Mouse (Mus musculus): ENCODE measurements around the gene Dnah2.

Dnah2 gene

GRCm38 (mm10) chr11:69420554-69421000 is 128.3 kb downstream of the Dnah2 start:
- in situ Hi-C loops (cut with MboI, MseI): loop anchor here (25.0 kb wide), 2 partner anchors 958 to 1242 kb away; partner anchors contain the start of genes Eno3, Pfn1 and Spag7

GRCm38 (mm10) chr11:69419813-69420553 is 128.9 kb downstream of the Dnah2 start:
- in situ Hi-C loops (cut with MboI, MseI): loop anchor here (25.0 kb wide), 2 partner anchors 958 to 1242 kb away; partner anchors contain the start of genes Eno3, Pfn1 and Spag7

- in situ Hi-C loops (cut with MboI, MseI): loop anchor here (25.0 kb wide), 2 partner anchors 957 to 1243 kb away; partner anchors contain the start of genes Eno3, Pfn1 and Spag7
These were observed 129.5 kb downstream of the Dnah2 start for GRCm38 (mm10) chr11:69419443-69419812.

GRCm38 (mm10) chr11:69418481-69419442 is 130.1 kb downstream of the Dnah2 start:
- in situ Hi-C loops (cut with MboI, MseI): loop anchor here (25.0 kb wide), 2 partner anchors 956 to 1244 kb away; partner anchors contain the start of genes Eno3, Pfn1 and Spag7

GRCm38 (mm10) chr11:69417449-69418384 is 131.2 kb downstream of the Dnah2 start:
- in situ Hi-C loops (cut with MboI, MseI): loop anchor here (25.0 kb wide), 2 partner anchors 955 to 1245 kb away; partner anchors contain the start of genes Eno3, Pfn1 and Spag7

GRCm38 (mm10) chr11:69416921-69417448 is 131.9 kb downstream of the Dnah2 start:
- in situ Hi-C loops (cut with MboI, MseI): loop anchor here (25.0 kb wide), 2 partner anchors 955 to 1245 kb away; partner anchors contain the start of genes Eno3, Pfn1 and Spag7

- in situ Hi-C loops (cut with MboI, MseI): loop anchor here (25.0 kb wide), 2 partner anchors 954 to 1246 kb away; partner anchors contain the start of genes Eno3, Pfn1 and Spag7
These were observed 132.4 kb downstream of the Dnah2 start for GRCm38 (mm10) chr11:69416509-69416908.

GRCm38 (mm10) chr11:69415668-69416451 is 133.1 kb downstream of the Dnah2 start:
- in situ Hi-C loops (cut with MboI, MseI): loop anchor here (25.0 kb wide), 2 partner anchors 954 to 1246 kb away; partner anchors contain the start of genes Eno3, Pfn1 and Spag7

- in situ Hi-C loops (cut with MboI, MseI): loop anchor here (25.0 kb wide), 2 partner anchors 953 to 1247 kb away; partner anchors contain the start of genes Eno3, Pfn1 and Spag7
These were observed 133.6 kb downstream of the Dnah2 start for GRCm38 (mm10) chr11:69415327-69415667.

- in situ Hi-C loops (cut with MboI, MseI): loop anchor here (5.0 to 25.0 kb wide), 3 partner anchors 608 to 1248 kb away; partner anchors contain the start of genes Eno3, Pfn1 and Spag7
These were observed 134.2 kb downstream of the Dnah2 start for GRCm38 (mm10) chr11:69414421-69415326.

GRCm38 (mm10) chr11:69413221-69414181 is 135.4 kb downstream of the Dnah2 start, which contains the start of gene Kdm6b:
Gene Kdm6b, minus strand, starts transcription at chr11:69413675.
- in situ Hi-C loops (cut with MboI, MseI): loop anchor here (5.0 to 25.0 kb wide), 3 partner anchors 609 to 1249 kb away; partner anchors contain the start of genes Eno3, Pfn1 and Spag7

- in situ Hi-C loops (cut with MboI, MseI): loop anchor here (5.0 to 25.0 kb wide), 3 partner anchors 610 to 1250 kb away; partner anchors contain the start of genes Eno3, Pfn1 and Spag7
These were observed 136.4 kb downstream of the Dnah2 start for GRCm38 (mm10) chr11:69412548-69412947.

- in situ Hi-C loops (cut with MboI, MseI): loop anchor here (5.0 to 25.0 kb wide), 3 partner anchors 611 to 1251 kb away; partner anchors contain the start of genes Eno3, Pfn1 and Spag7
These were observed 137.2 kb downstream of the Dnah2 start for GRCm38 (mm10) chr11:69411538-69412203.

GRCm38 (mm10) chr11:69411073-69411535 is 137.8 kb downstream of the Dnah2 start:
- in situ Hi-C loops (cut with MboI, MseI): loop anchor here (5.0 to 25.0 kb wide), 3 partner anchors 611 to 1251 kb away; partner anchors contain the start of genes Eno3, Pfn1 and Spag7

- in situ Hi-C loops (cut with MboI, MseI): loop anchor here (5.0 to 25.0 kb wide), 3 partner anchors 612 to 1252 kb away; partner anchors contain the start of genes Eno3, Pfn1 and Spag7
These were observed 138.4 kb downstream of the Dnah2 start for GRCm38 (mm10) chr11:69410310-69411072.

Measured in regulatory T cell (primary cell).